Mouse (Mus musculus) 3T3-L1 (cell line): ENCODE results near the gene Sirt2.
A peak's percentile ranks its signal among the peaks of the same experiment; 100 is the strongest.

Experiments
- DNase-seq: peaks from one replicate; pipeline ENCODE4 v3.0.0-alpha.2; 2015; ENCODE audit warnings: low read depth, low spot score

Sirt2 gene

DNA sequence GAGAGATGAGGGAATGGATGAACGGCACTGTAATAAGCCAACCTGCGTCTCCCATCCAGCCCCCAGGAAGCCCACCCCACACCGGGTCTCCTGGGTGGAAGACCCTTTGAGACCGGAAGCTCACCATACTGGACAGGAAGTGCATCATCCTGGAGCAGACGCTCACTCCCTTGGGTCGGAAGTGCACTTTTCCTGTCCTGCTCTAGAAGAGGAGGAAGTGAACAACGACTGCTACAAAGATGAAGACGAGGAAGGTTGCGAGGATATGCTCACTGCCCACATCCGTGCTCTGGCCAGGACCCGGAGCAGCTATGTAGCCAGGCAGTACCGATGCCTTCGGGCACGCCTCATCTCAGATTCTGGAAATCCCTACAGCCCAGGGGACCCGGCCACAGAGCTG is 29.3 kb downstream of the Sirt2 start:
- no peak for DNase-seq

DNA sequence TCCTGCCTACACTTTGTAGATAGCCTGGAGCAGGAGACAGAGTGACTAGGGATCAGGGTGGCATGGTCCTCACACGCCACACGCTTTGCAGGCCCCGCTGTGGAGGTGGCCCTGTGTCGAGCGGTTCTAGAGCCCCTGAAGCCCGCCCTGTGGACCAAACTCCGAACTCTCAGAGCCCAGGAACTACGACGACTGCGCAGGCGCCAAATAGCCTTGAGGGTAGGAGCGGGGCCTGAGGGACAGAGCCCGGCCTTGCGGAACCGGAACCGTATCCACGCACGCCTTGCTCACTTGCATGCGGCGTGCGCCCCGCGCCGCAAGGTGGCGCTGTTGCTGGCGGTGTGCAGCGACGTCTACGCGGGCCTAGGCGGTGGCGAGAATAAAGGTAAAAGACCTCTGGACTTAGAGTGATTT is 30.0 kb downstream of the Sirt2 start:
- DNase-seq = no peak

DNA sequence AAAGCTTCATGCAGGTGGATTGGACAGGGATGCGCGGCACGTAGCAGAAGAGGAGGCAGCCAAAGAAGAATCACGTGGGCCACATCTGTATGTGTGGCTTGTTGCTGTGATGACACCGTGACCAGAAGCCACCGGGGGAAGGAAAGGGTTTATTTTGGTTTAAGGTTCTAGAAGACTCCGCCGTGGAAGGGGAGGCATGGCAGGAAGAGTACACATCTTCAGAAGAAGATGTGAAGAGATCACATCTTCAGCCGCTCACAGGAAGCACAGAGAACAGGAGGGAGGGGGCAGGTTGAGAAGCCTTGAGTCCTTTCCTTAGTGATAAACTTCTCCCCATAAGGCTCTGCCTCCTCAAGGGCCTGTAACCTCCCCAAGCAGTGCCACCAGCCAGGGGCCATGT is 33.5 kb downstream of the Sirt2 start:
- DNase-seq = no peak

DNA sequence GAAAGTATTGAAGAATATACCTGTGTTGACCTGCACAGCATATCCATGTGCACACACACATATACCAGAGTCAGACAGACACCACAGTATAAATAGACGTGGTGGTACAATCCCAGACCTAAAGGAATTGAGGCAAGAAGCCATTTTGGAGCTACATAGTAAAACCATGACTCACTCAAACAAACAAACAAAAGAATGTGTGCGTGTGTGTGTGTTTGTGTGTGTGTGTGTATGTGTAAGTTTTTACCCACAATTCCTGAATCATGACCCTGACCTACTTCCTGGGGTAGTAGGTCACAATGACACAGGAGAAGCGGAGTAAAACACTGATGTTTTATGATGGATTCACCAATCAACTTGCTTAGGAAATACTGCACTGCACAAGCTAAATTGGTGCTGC is 34.9 kb downstream of the Sirt2 start:
- peak; percentile 80 for DNase-seq

DNA sequence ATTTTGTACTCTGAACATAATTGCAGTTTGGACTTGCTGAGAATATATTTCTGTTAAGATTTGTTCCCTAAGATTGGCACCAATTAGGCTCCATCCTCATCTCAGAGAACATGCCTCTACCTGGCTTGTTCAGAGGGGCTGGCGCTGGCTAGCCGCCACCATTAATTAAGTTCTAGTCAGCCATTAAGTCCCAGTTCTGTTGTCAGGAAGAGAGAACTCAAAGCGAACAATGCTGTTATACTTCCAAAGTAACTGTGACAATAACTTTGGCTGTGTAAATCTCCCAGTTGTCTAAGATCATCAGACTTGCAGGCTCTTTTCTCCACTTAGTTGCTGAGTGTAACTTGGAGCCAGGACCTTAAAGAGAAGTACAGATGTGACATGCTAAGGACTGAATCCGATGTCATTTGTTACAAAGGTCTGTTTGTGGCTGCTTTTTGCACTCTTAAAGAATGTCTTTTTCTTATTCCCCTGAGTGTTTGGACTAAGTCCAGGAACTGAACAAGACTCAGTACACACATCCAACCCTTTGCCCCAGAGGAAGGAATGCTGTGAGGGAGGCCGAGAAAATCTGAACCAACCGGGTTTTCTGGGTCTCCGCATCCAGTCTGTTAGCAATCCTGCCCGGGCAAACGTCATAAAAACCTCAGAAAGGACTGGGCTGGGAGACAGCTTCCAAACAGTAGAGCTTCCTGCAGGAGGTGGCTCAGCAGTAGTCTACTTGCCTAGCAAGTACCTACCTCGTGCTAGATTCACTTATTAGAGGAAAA is 35.6 kb downstream of the Sirt2 start:
- DNase-seq = peak; percentile 90

DNA sequence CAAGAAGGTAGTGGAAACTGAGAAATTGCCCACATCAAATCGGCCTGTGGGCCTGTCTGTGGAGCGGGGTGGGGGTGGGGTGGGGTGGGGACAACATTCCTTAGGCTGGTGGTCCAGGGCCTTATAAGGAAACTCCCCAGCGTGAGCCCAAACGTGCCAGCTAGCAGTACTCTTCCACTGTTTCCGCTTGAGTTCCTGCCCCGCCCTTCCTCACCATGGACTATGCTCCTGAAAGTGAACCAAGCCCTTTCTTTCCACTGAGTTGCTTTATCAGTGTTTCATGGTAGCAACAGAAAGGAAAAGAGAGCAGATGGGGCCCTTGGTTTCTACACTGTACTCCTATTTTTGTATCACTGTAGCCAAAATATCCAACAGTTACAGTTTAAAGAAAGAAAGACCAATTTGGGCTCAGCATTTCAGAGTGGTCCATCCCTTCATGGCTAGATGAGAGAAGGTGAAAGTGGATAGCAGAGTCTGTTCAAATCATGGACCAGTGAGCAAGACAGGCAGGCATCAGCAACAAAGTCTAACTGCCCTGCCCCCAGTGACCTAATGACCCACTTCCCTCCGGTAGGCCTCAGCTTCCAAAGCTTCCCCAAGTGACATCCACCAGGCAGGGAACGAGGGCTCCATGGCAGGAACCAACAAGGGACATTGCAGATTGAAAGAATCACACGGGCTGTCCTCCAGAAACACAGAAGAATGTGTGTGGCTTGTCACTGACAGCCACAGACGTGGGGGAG is 36.5 kb downstream of the Sirt2 start:
- no peak for DNase-seq

DNA sequence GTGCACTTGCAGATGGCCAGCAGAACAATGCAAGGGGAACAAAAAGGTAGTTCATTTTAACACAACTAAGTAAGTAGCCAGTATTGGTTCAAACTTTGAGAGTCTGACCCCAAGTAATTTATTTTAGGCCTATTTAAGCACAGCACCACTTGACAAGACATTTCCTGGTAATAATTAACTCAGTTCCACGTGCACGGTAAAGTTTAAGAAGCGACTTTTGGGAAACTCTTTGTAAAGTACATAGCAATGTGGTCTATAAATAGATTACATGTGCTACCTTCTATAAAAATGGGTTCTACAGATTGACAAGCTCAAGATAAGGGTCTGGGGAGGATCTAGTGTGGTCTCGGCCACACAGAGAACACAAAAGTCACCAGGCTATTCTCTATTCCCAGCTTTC is 37.2 kb downstream of the Sirt2 start:
- no peak for DNase-seq

DNA sequence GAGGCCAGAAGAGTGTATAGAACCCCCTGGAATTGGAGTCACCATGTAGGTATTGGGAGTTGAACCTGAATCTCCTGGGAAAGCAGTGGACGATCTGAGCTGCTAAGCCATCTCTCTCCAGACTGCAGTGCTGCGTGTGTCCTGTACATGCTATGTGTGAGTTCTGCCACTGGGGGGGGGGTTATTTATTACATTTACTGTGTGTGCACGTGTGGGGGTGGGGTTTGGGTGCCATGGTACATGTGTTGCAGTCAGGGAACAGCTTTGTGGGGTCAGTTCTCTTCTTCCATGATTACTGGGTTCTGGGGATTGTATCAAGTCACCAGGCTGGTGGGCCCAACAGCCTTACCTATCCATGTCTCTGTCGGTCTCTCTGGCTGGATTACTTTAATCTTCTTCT is 40.3 kb downstream of the Sirt2 start:
- no peak for DNase-seq

DNA sequence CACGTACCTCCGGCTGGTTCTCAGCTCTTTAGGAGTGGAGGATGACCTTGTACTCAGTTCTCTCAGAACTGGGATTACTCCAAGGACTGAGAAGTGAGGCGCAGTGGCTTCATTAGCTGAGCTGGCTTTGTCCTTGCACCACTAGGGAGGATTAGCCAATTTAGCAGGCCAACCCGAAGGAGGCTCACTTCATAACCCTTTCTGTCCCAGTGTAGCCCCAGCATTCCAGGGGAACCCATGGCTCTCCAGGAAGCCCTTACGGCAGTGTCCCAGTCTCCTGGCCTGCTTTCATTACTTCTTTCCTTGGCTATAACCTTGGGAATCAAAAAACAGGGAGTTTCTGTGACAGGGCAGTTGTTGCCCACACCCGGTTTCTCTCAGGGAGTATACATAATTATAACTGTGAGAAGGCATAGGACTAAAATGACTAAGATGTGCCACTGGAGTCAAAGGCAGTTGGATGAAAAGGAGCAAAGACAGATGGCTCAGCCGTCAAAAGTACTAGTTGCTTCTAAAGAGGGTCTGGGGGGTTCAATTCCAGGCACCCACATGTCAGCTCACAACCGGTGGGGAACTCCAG is 41.2 kb downstream of the Sirt2 start:
- DNase-seq = no peak

DNA sequence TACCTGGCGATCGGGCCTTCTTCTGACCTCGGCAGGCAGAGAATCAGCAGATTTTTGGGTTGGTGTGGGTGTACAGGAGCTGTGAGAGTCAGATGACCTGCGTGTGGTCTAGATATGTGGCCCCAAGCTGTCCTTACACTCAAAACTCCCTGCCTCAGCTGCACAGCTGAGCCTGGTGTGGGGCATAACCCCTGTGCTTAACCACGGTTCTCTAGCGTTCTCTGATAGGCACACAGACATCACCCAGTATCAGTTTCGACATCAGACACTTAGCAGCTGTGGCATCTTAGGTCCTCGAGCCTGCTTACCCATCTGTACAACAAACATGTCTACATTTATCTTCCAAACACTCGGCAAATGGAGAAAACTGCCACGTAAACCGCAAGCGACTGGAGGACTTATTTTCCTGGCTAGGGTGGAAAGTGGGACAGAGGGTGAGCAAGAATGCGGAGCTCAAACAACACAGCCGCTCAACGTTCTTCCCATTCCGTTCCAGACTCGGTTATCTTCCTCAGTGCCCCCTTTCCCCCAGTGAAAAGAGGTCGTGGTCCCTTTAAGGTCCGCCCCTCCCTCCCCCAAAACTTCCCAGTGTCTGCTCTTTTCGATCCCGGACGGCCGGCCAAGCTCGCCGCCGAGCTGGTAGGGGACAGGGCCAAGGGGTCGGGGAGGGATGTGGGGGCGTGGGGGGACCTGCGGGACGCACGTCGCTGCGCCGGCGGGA is 41.8 kb downstream of the Sirt2 start, which contains the start of gene Hnrnpl:
Gene Hnrnpl, plus strand, starts transcription at position 321 of the 721 bp plus-strand sequence.
- peak; percentile 61 for DNase-seq

DNA sequence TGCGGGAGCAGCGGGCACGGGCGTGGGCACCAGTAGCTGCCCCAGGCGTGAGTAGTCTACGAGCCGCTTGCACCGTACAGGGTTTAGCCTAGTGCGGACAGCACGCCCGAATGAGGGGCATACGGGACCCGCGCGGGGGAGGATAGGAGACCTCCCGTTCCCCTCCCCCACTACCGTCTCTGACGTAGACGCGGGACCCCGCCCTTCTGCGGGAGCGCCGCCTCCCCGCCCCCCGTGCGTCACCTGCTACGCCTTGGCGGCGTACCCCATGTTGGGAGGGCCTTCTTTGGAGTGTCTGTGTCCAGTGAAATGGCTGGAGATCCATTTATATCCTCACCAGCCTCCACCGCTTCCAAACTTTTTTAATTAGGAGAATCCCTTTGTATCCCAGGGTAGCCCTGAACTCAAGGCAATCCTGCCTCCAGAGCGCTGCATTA is 42.4 kb downstream of the Sirt2 start:
- peak; percentile 80 for DNase-seq

DNA sequence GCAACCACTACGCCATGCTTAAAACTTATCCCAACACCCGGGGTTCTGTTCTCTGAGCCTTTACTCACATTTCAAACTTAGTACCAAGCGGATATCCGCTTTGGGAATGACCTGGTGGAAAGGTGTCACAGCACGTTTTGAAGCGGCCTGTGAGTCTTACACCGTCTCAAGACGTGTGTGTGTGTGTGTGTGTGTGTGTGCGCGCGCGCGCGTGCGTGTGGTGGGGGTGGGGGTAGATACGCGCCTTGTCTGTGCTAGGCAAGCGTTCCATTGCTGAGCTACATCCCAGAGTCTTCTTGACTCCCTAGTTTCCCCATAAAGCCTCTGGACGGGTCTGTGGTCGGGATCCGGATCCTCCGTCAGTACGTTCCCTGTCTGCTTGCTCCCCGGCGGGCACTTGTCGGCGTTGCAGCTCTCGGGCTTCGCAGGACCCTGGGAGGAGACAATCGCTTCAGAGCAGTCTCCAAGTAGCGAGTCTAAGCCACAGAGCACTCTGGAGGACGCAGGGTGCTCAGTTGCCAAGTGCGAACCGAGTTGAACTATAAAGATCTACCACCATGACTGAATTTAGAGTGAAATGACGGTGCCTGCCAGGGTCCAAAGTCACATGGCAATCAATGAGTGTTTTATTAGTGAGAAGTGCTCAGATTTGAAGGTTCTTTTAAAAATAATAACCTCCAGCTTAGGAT is 43.0 kb downstream of the Sirt2 start:
- peak; percentile 71 for DNase-seq

DNA sequence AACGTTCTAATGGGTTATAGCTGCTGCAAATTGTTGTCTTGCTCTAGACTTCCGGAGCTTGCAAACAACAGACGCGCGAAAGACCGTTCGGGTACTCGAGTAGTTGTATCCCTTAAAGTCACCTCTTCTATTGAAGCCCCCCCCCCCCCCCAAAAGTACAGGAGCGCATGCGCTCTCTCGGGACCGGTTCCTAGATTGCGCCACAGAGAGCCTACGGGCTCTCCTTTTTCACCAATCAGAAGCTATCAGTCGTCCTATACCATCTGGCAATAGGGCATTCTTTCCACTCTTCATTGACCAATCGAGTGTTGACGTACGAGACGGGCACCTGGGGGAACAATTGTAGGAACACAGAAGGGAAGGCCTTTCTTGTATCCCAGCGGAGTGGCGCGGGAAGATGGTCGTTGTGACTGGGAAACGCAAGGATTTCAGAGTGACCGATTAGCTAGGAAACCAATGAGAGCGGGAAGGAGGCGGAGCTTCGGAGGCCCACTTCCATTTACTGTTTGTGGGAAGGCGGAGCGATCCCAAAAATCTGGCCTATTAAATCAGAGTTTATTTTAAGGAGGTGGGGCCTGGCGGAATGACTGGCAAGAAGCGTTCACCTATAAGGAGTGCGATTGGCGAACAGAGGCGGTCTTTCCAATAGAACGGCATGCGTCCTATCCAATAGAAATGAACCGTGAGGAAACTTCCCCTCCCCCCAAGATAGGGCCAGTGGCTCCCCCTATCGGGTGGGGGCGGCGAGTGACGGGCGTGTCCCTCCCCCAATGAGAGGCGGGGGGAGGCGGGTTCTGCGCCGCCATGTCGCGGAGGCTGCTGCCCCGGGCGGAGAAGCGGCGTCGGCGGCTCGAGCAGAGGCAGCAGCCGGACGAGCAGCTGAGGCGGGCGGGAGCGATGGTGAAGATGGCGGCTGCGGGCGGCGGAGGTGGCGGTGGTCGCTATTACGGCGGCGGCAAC is 43.9 kb downstream of the Sirt2 start:
- DNase-seq = peak; percentile 99

DNA sequence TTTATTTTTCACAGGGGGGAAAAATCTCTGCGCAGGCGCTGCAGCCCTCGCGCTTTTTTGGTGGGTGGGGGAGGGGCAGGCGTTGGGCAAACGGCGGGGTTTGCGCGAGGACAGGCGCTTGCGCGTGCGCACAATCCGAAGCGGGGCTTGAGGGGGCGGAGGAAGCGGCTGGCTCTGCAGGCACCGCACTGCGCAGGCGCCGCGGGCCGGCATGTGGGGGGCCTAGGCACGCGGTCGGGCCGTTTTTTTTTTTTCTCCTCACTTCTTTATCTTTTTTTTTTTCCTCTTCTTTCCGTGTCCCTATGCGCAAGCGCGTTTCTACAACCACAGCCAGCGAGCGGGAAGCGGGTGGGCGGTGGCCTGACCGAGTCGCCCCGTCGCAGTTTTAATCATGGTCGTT is 44.7 kb downstream of the Sirt2 start:
- DNase-seq = peak; percentile 89

DNA sequence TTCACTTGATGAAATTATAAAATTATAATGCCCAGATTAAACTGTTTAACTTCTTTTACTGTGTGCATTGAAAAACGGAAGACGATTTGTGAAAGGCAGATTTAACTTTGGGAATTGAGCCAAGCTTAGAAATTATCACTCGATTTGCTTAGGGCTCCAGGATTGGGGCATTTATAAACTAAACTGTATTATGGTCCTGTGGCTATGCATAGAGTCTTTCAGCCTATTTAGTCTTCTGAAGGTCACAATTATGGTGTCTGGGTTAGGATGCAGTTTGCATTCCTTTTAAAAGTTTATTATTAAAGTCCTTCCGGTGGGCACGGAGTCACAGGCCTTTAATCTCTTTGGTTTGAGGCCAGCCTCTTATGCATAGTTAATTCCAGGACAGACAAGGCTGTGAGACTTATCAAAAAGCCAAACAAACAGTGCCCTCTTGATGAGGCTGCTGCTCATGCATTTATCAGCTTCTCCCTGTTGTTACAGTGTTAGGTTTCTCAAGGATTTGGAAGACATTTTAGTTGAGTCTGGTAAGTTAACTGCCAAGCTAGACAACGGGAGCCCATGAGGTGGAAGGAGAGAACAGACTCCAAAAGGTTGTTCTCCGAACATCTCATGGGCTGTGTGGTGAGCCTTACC is 45.2 kb downstream of the Sirt2 start:
- DNase-seq = no peak

DNA sequence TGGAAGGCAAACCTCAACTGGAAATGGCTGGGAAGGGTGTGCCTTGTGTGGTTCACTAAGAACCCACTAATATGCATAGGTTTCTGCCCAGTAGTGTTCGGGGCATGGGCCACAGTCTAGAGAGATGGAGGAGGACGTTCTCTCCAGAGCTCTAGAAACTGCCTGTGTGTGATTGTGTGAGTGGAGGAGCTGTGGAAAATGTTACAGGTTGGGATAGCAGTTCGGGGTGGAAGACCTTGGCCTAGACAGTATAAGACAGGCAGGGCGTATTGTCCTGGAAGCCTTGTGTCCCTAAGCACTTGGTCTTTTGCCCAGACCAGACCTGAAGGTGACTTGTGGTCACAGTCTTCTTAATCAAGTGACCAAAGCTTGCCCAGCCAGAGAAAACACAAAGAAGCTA is 45.9 kb downstream of the Sirt2 start:
- no peak for DNase-seq

DNA sequence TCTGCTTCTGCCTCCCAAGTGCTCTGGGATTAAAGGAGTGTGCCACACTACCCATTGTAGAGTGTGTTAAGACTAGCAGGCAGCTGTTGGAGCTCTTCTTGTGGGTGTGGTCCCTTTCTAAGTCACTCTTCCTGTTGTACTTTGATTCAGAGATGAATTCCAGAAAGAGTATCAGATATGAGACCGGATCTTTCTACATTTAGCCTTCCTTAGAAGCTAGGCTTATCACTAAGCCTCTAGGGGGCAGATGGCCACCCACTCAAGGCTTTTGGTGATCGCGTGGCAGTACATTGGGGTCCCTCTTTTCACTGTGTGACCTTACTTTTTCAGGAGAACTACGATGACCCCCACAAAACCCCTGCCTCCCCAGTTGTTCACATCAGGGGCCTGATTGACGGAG is 46.4 kb downstream of the Sirt2 start:
- no peak for DNase-seq

DNA sequence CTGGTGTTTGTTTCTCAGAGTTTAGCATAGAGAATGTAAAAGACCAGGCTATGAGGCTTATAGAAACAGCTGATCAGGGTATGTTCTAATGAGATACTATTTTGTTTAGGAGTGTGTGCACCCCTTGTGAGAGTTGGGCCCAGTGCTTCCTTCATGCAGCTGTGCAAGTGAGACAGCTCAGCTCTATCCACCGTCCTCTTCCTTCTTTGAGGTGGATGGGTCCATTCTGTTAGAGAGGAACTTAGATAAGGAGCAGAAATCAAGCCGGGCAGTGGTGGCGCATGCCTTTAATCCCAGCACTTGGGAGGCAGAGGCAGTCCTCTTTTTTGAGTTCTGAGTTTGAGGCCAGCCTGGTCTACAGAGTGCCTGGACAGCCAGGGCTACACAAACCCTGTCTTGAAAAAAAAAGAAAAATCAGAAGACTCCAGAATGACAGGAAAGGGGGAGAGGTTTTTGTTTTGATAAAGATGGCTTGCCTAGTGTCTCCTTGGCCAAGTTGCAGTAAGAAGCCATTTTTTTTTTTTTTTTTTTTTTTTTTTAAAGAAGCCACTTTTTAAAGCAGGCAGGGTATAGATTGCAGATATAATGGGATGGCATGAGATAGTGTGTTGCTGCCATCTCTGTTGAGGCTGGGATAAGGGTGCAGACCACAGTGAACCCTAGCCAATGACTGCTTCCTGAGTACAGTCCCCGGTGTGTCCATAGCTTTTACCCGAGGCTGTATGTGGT is 47.9 kb downstream of the Sirt2 start:
- DNase-seq = no peak

DNA sequence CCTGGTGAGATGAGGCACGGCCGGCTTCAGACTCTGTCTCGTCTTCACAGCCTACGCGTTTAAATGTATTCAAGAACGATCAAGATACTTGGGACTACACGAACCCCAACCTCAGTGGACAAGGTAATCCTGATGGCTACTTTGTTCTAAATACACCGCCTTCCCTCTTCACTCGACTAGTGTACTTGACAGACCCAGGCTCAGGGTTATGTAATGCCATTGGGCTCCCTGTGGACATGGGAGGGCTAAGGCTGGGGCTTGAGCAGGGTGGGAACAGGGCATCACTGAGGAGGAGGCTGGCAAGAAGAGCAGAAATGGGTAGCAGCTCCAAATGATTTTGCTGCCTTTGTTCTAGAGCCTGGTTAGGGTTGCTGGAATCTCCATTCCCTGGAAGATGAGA is 48.7 kb downstream of the Sirt2 start:
- DNase-seq = no peak
